Mouse (Mus musculus) v-Abl transformed pro-B cells (cell line): ENCODE measurements around the gene Panx1.

Experiments used
- in situ Hi-C, 2 experiments: fragments of 400-800 bp; cut with MboI; formaldehyde crosslinking; loops; one replicate each; pipeline ENCODE4 v1.15.1; 2025; ENCODE audit not compliant: unreplicated experiment in 2 of 2

Gene Panx1

GRCm38 (mm10) chr9:15045084-15045669 lies at the start of gene Panx1:
TSS of gene Panx1 (minus strand) at chr9:15045478.
- in situ Hi-C loops, result loop anchor here (25.0 kb wide), 3 partner anchors 442 to 842 kb away; partner anchors contain the start of gene Smco4 (in 2 of the 2)

- in situ Hi-C loops, result no loop called here
Measured at GRCm38 (mm10) chr9:15068686-15069295, 23.5 kb upstream of the Panx1 start.

GRCm38 (mm10) chr9:15067995-15068685 lies 22.9 kb upstream of the Panx1 start:
- in situ Hi-C loops, result no loop called here

GRCm38 (mm10) chr9:15064176-15064575 lies 18.9 kb upstream of the Panx1 start:
- in situ Hi-C loops, result no loop called here

- in situ Hi-C loops, result no loop called here
Measured at GRCm38 (mm10) chr9:15060847-15061246, 15.6 kb upstream of the Panx1 start.

GRCm38 (mm10) chr9:15060026-15060425 lies 14.7 kb upstream of the Panx1 start:
- in situ Hi-C loops, result no loop called here

- in situ Hi-C loops, result loop anchor here (25.0 kb wide), 3 partner anchors 442 to 842 kb away; partner anchors contain the start of gene Smco4 (in 2 of the 2)
Measured at GRCm38 (mm10) chr9:15045740-15046139, 462 bp upstream of the Panx1 start.

GRCm38 (mm10) chr9:15044391-15045083 lies 741 bp downstream of the Panx1 start:
- in situ Hi-C loops, result loop anchor here (25.0 kb wide), 3 partner anchors 443 to 843 kb away; partner anchors contain the start of gene Smco4 (in 2 of the 2)

- in situ Hi-C loops, result loop anchor here (25.0 kb wide), 3 partner anchors 446 to 846 kb away; partner anchors contain the start of gene Smco4 (in 2 of the 2)
Measured at GRCm38 (mm10) chr9:15041556-15041955, 3.7 kb downstream of the Panx1 start.

- in situ Hi-C loops, result loop anchor here (10.0 to 25.0 kb wide), 4 partner anchors 447 to 847 kb away; partner anchors contain the start of gene Smco4 (in 2 of the 2)
Measured at GRCm38 (mm10) chr9:15039848-15040247, 5.4 kb downstream of the Panx1 start.

- in situ Hi-C loops, result loop anchor here (10.0 to 25.0 kb wide), 4 partner anchors 450 to 850 kb away; partner anchors contain the start of gene Smco4 (in 2 of the 2)
Measured at GRCm38 (mm10) chr9:15037704-15038103, 7.6 kb downstream of the Panx1 start.

- in situ Hi-C loops, result loop anchor here (10.0 to 25.0 kb wide), 4 partner anchors 450 to 850 kb away; partner anchors contain the start of gene Smco4 (in 2 of the 2)
Measured at GRCm38 (mm10) chr9:15037237-15037636, 8.0 kb downstream of the Panx1 start.

GRCm38 (mm10) chr9:15036807-15037206 lies 8.5 kb downstream of the Panx1 start:
- in situ Hi-C loops, result loop anchor here (10.0 to 25.0 kb wide), 4 partner anchors 450 to 850 kb away; partner anchors contain the start of gene Smco4 (in 2 of the 2)

- in situ Hi-C loops, result loop anchor here (10.0 to 25.0 kb wide), 4 partner anchors 451 to 851 kb away; partner anchors contain the start of gene Smco4 (in 2 of the 2)
Measured at GRCm38 (mm10) chr9:15036405-15036804, 8.9 kb downstream of the Panx1 start.

- in situ Hi-C loops, result loop anchor here (10.0 to 25.0 kb wide), 4 partner anchors 451 to 851 kb away; partner anchors contain the start of gene Smco4 (in 2 of the 2)
Measured at GRCm38 (mm10) chr9:15035979-15036378, 9.3 kb downstream of the Panx1 start.

- in situ Hi-C loops, result loop anchor here (5.0 to 25.0 kb wide), 6 partner anchors 238 to 853 kb away; partner anchors contain the start of gene Smco4 (in 2 of the 2)
Measured at GRCm38 (mm10) chr9:15034546-15035273, 10.6 kb downstream of the Panx1 start.

GRCm38 (mm10) chr9:15033568-15034160 lies 11.6 kb downstream of the Panx1 start:
- in situ Hi-C loops, result loop anchor here (5.0 to 25.0 kb wide), 6 partner anchors 239 to 854 kb away; partner anchors contain the start of gene Smco4 (in 2 of the 2)

- in situ Hi-C loops, result loop anchor here (5.0 to 25.0 kb wide), 6 partner anchors 240 to 855 kb away; partner anchors contain the start of gene Smco4 (in 2 of the 2)
Measured at GRCm38 (mm10) chr9:15032797-15033196, 12.5 kb downstream of the Panx1 start.

- in situ Hi-C loops, result loop anchor here (5.0 to 25.0 kb wide), 6 partner anchors 242 to 857 kb away; partner anchors contain the start of gene Smco4 (in 2 of the 2)
Measured at GRCm38 (mm10) chr9:15030771-15031170, 14.5 kb downstream of the Panx1 start.
